Mouse (Mus musculus) cortical plate, adult 2 months (tissue): ENCODE data around the gene Gm49388.

Source experiments
- CTCF ChIP-seq: fragments of 200-500 bp; IDR thresholded peaks from 2 replicates; pipeline ENCODE4 v1.5.1; 2011; ENCODE audit warnings: mild to moderate bottlenecking, control low read depth, low read length; ENCODE audit not compliant: insufficient read depth; ENCODE audit errors: extremely low read depth
- POLR2A ChIP-seq: fragments of 200-500 bp; IDR thresholded peaks from 2 replicates; pipeline ENCODE4 v1.6.1; 2011; ENCODE audit warnings: mild to moderate bottlenecking, low read length, control low read depth; ENCODE audit not compliant: insufficient read depth; ENCODE audit errors: extremely low read depth

DNA sequence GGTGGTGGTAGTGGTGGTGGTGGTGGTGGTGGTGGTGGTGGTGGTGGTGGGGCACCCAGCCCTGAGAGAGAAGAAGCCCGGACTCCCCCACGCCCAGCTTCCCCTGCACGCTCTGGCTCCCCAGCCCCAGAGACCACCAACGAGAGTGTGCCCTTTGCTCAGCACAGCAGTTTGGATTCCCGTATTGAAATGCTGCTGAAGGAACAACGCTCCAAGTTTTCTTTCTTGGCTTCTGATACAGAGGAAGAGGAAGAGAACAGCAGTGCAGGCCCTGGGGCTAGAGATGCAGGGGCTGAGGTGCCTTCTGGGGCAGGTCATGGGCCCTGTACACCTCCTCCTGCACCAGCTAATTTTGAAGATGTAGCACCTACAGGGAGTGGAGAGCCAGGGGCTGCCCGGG, at the start of gene Gm49388:
- TF ChIP-seq CTCF, result no peak
- no peak for TF ChIP-seq POLR2A
